Mouse (Mus musculus) hindbrain, embryonic 15.5 days (tissue): Measurements from ENCODE around the gene Smc1b. TPM values are rescaled to one million over a fixed set of nuclear protein-coding genes. Genes with fewer than 3 reads are reported as not detected.
"Not testable (repeated sequence)": the region's sequence is repeated elsewhere in the genome, so short reads cannot be mapped to it uniquely, and the experiment has no call there.

ENCODE experiments used
- ATAC-seq: fragments of 200-750 bp; cut with Nextera tagmentation; 2 replicates; pipeline ENCODE4 v1.8.0; 2017; ENCODE audit warnings: low read depth, moderate number of reproducible peaks, moderate TSS enrichment; ENCODE audit not compliant: low FRiP score
- H3K27ac ChIP-seq: fragments of 300-500 bp; sonication (generic); replicated peaks from 2 replicates; pipeline ENCODE4 v1.5.1; 2015; ENCODE audit warnings: mild to moderate bottlenecking, inconsistent platforms
- H3K27me3 ChIP-seq: fragments of 300-500 bp; sonication (generic); 2 replicates; pipeline ENCODE4 v1.6.1; 2015; ENCODE audit warnings: control low read depth, inconsistent platforms
- H3K36me3 ChIP-seq: fragments of 300-500 bp; sonication (generic); 2 replicates; pipeline ENCODE4 v1.6.1; 2015; ENCODE audit warnings: control low read depth, inconsistent platforms
- H3K4me1 ChIP-seq: fragments of 300-500 bp; sonication (generic); replicated peaks from 2 replicates; pipeline ENCODE4 v1.6.1; 2015; ENCODE audit warnings: control low read depth, inconsistent platforms
- H3K4me2 ChIP-seq: fragments of 300-500 bp; sonication (generic); 2 replicates; pipeline ENCODE4 v1.6.1; 2015; ENCODE audit warnings: moderate library complexity, mild to moderate bottlenecking, inconsistent platforms
- H3K4me3 ChIP-seq: fragments of 300-500 bp; sonication (generic); 2 replicates; pipeline ENCODE4 v1.5.1; 2015; ENCODE audit warnings: mild to moderate bottlenecking, inconsistent platforms
- H3K9ac ChIP-seq: fragments of 300-500 bp; sonication (generic); 2 replicates; pipeline ENCODE4 v1.6.1; 2015; ENCODE audit warnings: inconsistent platforms
- H3K9me3 ChIP-seq: fragments of 300-500 bp; sonication (generic); 2 replicates; pipeline ENCODE4 v1.6.1; 2016; ENCODE audit warnings: control low read depth, inconsistent platforms
- WGBS: fragments of 180-500 bp; shearing (Covaris S2); methylation state at CpG from one replicate; pipeline ENCODE4 v1.1.7; 2015; 5-methylcytosine and 5-hydroxymethylcytosine counted together
- polyA plus RNA-seq: library from polyadenylated mRNA; unstranded; fragments of >200 nt; fragmentation: Nextera tagmentation; extraction: Ambion mirVana; gene quantifications from 2 replicates; pipeline ENCODE4 v1.2.1, GENCODE M21; 2015

Gene Smc1b
- polyA plus RNA-seq, 1 experiment from 2014 or later, result 0.08 TPM

GRCm38 (mm10) chr15:85037343-85037690, 94.4 kb downstream of the Smc1b start:
- peak overlapping the region; percentile 93 for H3K4me2 ChIP-seq
- H3K9ac ChIP-seq, result peak overlapping the region; percentile 85
- no peaks in the 10 kb centered on the region for H3K27me3 ChIP-seq
- H3K27ac ChIP-seq, result peak overlapping the region; percentile 70
- 3% methylated on average over 8 of the region's 8 CpGs for WGBS
- H3K4me1 ChIP-seq, result peaks cover 48% of the 10 kb centered on the region
- peak overlapping the region; percentile 87 for H3K4me3 ChIP-seq
- no peak; the same call in 1 of the 2 replicates for ATAC-seq
- H3K36me3 ChIP-seq, result no peaks in the 10 kb centered on the region
- H3K9me3 ChIP-seq, result no peaks in the 10 kb centered on the region

- no peaks in the 10 kb centered on the region for H3K9me3 ChIP-seq
- peak overlapping the region; percentile 87 for H3K4me3 ChIP-seq
- H3K9ac ChIP-seq, result peak overlapping the region; percentile 85
- peak; percentile 95 for ATAC-seq
- H3K36me3 ChIP-seq, result no peaks in the 10 kb centered on the region
- peak overlapping the region; percentile 93 for H3K4me2 ChIP-seq
- WGBS, result under 1% methylated on average over 75 of the region's 75 CpGs
- H3K4me1 ChIP-seq, result peaks cover 42% of the 10 kb centered on the region
- H3K27me3 ChIP-seq, result no peaks in the 10 kb centered on the region
- H3K27ac ChIP-seq, result peak overlapping the region; percentile 79
Observed at GRCm38 (mm10) chr15:85036566-85037342, 95.0 kb downstream of the Smc1b start.

DNA sequence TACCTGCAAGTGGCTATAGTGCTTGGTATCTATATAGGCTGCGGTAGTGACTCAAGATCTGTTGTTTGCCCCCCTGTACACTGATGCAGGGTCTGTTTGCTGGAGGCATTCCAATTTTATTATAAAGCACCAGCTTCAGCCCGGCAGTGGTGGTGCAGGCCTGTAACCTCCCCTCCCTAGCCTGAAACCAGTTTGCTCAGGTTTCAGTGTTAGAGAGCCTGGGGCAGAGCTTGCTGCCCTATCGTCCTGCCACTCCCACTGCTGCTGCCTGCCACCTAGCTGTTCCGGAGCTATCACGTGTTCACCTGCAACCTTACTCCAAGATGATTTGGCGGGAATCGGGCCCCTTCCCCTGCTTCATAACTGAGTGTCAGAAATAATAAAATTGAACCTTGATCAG, 97.8 kb downstream of the Smc1b start:
- not testable (repeated sequence) for H3K4me2 ChIP-seq, ATAC-seq, H3K9ac ChIP-seq, H3K27me3 ChIP-seq, H3K36me3 ChIP-seq, H3K9me3 ChIP-seq, H3K4me3 ChIP-seq, H3K27ac ChIP-seq
- WGBS, result 62% methylated on average over 7 of the region's 7 CpGs
- peaks cover 22% of the 10 kb centered on the region for H3K4me1 ChIP-seq

- Histone ChIP-seq H3K9ac (no peak overlapping the region), H3K27ac (no peak overlapping the region), H3K4me2 (no peak overlapping the region), H3K4me1 (peaks cover 6% of the 10 kb centered on the region), H3K4me3 (no peak overlapping the region), H3K27me3 (no peaks in the 10 kb centered on the region), H3K9me3 (no peaks in the 10 kb centered on the region), H3K36me3 (no peaks in the 10 kb centered on the region)
- 40% methylated on average over 3 of the region's 3 CpGs for WGBS
- ATAC-seq, result no peak
Observed at GRCm38 (mm10) chr15:85031866-85032265, 99.9 kb downstream of the Smc1b start.

DNA sequence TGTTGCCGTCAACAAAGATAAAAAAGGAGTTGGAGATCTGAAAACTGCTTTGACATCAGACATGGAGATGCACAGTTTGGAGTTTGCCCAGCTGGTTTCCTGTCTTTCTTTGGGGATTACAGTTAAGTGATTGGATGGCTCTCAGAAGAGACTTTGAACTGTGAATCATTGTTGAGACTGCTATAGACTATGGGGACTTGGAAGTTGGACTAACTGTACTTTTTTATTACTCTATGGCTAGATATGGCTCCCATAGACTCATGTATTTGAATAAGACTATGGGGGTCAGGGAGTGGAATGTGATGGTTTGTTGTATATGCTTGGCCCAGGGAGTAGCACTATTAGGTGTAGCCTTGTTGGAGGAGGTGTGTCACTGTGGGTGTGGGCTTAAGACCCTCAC, 101.1 kb downstream of the Smc1b start:
- H3K36me3 ChIP-seq, H3K27me3 ChIP-seq, H3K9me3 ChIP-seq, H3K9ac ChIP-seq, H3K4me3 ChIP-seq, H3K27ac ChIP-seq, ATAC-seq, H3K4me2 ChIP-seq, H3K4me1 ChIP-seq: not testable (repeated sequence)
- 81% methylated on average over 1 of the region's 1 CpGs for WGBS

DNA sequence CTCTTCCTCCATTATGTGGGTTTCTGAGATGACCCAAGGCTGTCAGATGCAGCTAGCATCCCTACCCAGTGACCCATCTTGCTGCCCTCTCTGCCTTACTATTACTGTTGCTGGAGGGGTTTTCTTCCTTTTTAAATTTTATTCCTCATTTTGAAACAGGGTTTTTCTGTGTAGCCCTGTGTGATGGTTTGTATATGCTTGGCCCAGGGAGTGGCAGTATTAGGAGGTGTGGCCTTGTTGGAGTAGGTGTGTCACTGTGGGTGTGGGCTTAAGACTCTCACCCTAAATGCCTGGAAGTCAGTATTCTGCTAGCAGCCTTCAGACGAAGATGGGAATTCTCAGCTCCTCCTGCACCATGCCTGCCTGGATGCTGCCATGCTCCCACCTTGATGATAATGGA, 103.1 kb downstream of the Smc1b start, which contains the start of gene Fam118a:
Fam118a (plus strand) TSS at position 301 of the 400 bp plus-strand sequence.
- 56% methylated on average over 1 of the region's 1 CpGs for WGBS
- not testable (repeated sequence) for H3K27ac ChIP-seq, H3K9ac ChIP-seq, H3K27me3 ChIP-seq, H3K4me3 ChIP-seq, H3K4me2 ChIP-seq, ATAC-seq, H3K4me1 ChIP-seq, H3K9me3 ChIP-seq, H3K36me3 ChIP-seq

DNA sequence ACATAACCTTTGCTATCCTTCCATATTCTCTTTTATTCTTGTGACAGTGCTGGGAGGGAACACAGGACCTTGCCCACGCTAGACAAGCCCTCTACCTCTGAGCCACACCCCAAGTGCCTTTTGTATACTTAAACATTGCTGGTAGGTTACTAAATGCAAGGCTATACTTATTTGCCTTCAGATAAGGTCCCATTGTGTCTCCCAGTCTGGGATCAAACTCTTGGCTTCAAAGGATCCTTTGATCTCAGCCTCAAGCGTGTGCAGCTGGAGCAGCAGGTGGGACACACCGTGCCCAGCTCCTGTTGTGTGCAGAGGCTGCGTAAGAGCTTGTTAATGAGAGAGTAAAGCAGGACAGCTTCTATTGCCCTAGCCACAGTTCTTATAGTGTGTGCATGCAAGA, 104.0 kb downstream of the Smc1b start:
- Histone ChIP-seq H3K36me3 (no peaks in the 10 kb centered on the region), H3K27ac (no peak overlapping the region), H3K4me2 (no peak overlapping the region), H3K4me1 (no peaks in the 10 kb centered on the region), H3K9ac (no peak overlapping the region), H3K9me3 (no peaks in the 10 kb centered on the region), H3K27me3 (no peaks in the 10 kb centered on the region), H3K4me3 (no peak overlapping the region)
- 46% methylated on average over 4 of the region's 4 CpGs for WGBS
- ATAC-seq, result no peak

GRCm38 (mm10) chr15:85026197-85026596, 105.6 kb downstream of the Smc1b start:
- 89% methylated on average over 4 of the region's 4 CpGs for WGBS
- no peaks in the 10 kb centered on the region for H3K4me1 ChIP-seq
- no peak for ATAC-seq
- no peak overlapping the region for H3K4me3 ChIP-seq
- no peak overlapping the region for H3K4me2 ChIP-seq
- H3K27me3 ChIP-seq, result no peaks in the 10 kb centered on the region
- no peak overlapping the region for H3K27ac ChIP-seq
- H3K9me3 ChIP-seq, result no peaks in the 10 kb centered on the region
- no peak overlapping the region for H3K9ac ChIP-seq
- H3K36me3 ChIP-seq, result no peaks in the 10 kb centered on the region

DNA sequence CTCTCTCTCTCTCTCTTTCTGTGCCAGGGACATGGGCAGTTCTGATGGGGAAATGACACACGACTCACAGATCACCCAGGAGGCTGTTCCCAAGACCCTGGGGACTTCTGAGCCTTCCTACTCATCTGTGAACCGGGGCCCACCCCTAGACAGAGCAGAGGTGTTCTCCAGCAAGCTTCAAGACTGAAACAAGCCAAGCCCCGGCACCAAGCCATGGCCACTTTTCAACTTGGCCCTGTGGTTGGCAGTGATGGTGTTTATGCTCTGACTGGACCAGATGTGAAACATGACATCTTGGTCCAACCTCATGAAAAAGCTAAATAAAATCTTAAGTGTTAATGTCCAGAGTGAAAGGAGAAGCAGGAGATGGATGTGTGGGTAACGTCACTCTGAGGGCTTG, 109.6 kb downstream of the Smc1b start:
- Histone ChIP-seq H3K9me3 (no peaks in the 10 kb centered on the region), H3K4me2 (no peak overlapping the region), H3K4me1 (peaks cover 2% of the 10 kb centered on the region; the same call in 1 of the 2 replicates), H3K9ac (no peak overlapping the region), H3K27me3 (no peaks in the 10 kb centered on the region), H3K36me3 (no peaks in the 10 kb centered on the region), H3K4me3 (no peak overlapping the region), H3K27ac (no peak overlapping the region)
- WGBS, result 72% methylated on average over 4 of the region's 4 CpGs
- no peak for ATAC-seq

GRCm38 (mm10) chr15:85016951-85017664, 114.7 kb downstream of the Smc1b start, which contains the start of gene Upk3a:
Gene Upk3a (plus strand): TSS chr15:85017141.
- Histone ChIP-seq H3K27ac (no peak within 1 kb of the TSS), H3K36me3 (no peaks in the 10 kb centered on the region), H3K27me3 (0 out of 2 replicates have a peak, but pooled peaks cover 3% of the 10 kb centered on the region), H3K9ac (peak within 1 kb of the TSS; percentile 23; the same call in 1 of the 2 replicates), H3K4me3 (peak within 1 kb of the TSS; percentile 26), H3K9me3 (no peaks in the 10 kb centered on the region), H3K4me1 (peaks cover 13% of the 10 kb centered on the region), H3K4me2 (peak within 1 kb of the TSS; percentile 54)
- ATAC-seq, result peak; percentile 30; the same call in 1 of the 2 replicates
- 11% methylated on average over 21 of the region's 21 CpGs for WGBS

- Histone ChIP-seq H3K9ac (no peak overlapping the region), H3K4me3 (no peak overlapping the region), H3K9me3 (no peaks in the 10 kb centered on the region), H3K36me3 (no peaks in the 10 kb centered on the region), H3K27me3 (0 out of 2 replicates have a peak, but pooled peaks cover 3% of the 10 kb centered on the region), H3K4me2 (no peak overlapping the region), H3K27ac (no peak overlapping the region), H3K4me1 (peaks cover 17% of the 10 kb centered on the region)
- ATAC-seq, result no peak
- WGBS, result 71% methylated on average over 11 of the region's 11 CpGs
Observed at GRCm38 (mm10) chr15:85015771-85016170, 116.0 kb downstream of the Smc1b start.
